Mouse (Mus musculus): ENCODE measurements at regions not wholly inside any gene's neighbourhood (a gene's known extent, or its start where the extent isn't known, plus 50 kb on each side); places are given as distances from the start of the nearest gene placed in this dataset.

DNA sequence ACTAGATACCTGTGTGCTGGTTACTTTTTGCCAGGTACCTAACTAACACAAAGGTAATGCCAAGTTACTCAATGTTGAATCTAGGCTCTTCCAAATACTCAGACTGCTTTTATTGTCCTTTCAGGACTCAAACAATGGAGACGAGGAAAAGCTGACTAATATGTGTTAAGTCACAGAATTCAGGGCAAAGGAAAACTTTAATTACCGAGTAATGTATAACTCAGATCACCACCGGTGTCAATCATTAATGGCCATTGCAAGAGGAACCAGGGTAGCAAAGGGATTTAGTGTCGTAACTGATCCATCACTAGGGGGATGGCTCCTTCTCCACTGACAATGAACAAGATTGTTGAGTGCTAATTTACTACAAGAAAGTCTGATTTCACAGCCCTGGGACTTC, 105.6 kb upstream of the Atp2b1 start:
- Histone ChIP-seq H3K36me3 (replicated peaks; ENCODE audit: insufficient read depth, low read length) (no peaks in the 10 kb centered on the region), H3K27ac (ENCODE audit: low read depth) (no peak overlapping the region), H3K9ac (replicated peaks) (no peak overlapping the region), H3K27me3 (ENCODE audit: insufficient read depth, low read length) (no peaks in the 10 kb centered on the region), H3K9me3 (ENCODE audit: low read length) (no peaks in the 10 kb centered on the region), H3K4me2 (ENCODE audit: low read depth, low read length) (no peak overlapping the region), H3K4me3 (ENCODE audit: low read depth, low read length) (no peak overlapping the region), H3K4me1 (ENCODE audit: insufficient read depth) (no peaks in the 10 kb centered on the region)
- TF ChIP-seq EP300 (IDR thresholded peaks at IDR 0.05; ENCODE audit: low read depth) = no peak
- no peak for TF ChIP-seq CTCF (IDR thresholded peaks at IDR 0.05; ENCODE audit: low read depth)
- ATAC-seq (no peak), DNase-seq (no peak)
- WGBS (ENCODE audit: insufficient replicate concordance) = 69% methylated on average over 4 of the region's 4 CpGs

DNA sequence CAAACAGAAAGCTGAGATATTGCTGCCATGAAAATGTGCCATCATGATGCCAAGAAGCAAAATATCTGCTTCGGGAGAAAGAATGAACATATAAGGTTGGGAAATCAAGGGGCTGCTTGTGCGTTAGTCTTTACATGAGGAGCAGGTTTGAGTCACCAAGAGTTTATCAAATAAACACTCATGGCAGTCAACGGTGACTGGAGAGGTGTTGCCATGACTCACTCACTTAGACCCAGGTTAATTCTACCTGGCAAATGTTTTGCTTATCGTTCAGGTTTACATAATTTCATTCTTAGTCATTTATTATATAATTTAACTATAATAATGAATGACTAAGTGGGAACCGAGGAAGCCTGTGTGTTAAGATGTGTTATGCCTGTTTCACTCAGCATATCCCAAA, 85.2 kb upstream of the Atp2b1 start:
- no peaks in the 10 kb centered on the region for H3K4me1 ChIP-seq (ENCODE audit: insufficient read depth)
- no peak overlapping the region for H3K4me2 ChIP-seq (ENCODE audit: low read depth, low read length)
- no peak overlapping the region for H3K4me3 ChIP-seq (ENCODE audit: low read depth, low read length)
- H3K36me3 ChIP-seq (replicated peaks; ENCODE audit: insufficient read depth, low read length) = no peaks in the 10 kb centered on the region
- no peak overlapping the region for H3K27ac ChIP-seq (ENCODE audit: low read depth)
- H3K9ac ChIP-seq (replicated peaks) = no peak overlapping the region
- H3K9me3 ChIP-seq (ENCODE audit: low read length) = no peaks in the 10 kb centered on the region
- no peak for DNase-seq
- TF ChIP-seq CTCF (IDR thresholded peaks at IDR 0.05; ENCODE audit: low read depth) (no peak), EP300 (IDR thresholded peaks at IDR 0.05; ENCODE audit: low read depth) (no peak)
- ATAC-seq = no peak
- H3K27me3 ChIP-seq (ENCODE audit: insufficient read depth, low read length) = no peaks in the 10 kb centered on the region
- WGBS (ENCODE audit: insufficient replicate concordance) = 82% methylated on average over 5 of the region's 5 CpGs

GRCm38 (mm10) chr10:98831488-98831887, 82.7 kb upstream of the Atp2b1 start:
- Histone ChIP-seq H3K4me2 (ENCODE audit: low read depth, low read length) (no peak overlapping the region), H3K9me3 (ENCODE audit: low read length) (no peaks in the 10 kb centered on the region), H3K27me3 (ENCODE audit: insufficient read depth, low read length) (no peaks in the 10 kb centered on the region), H3K4me3 (ENCODE audit: low read depth, low read length) (no peak overlapping the region), H3K36me3 (replicated peaks; ENCODE audit: insufficient read depth, low read length) (no peaks in the 10 kb centered on the region), H3K9ac (replicated peaks) (no peak overlapping the region), H3K4me1 (ENCODE audit: insufficient read depth) (no peaks in the 10 kb centered on the region), H3K27ac (ENCODE audit: low read depth) (no peak overlapping the region)
- TF ChIP-seq EP300 (IDR thresholded peaks at IDR 0.05; ENCODE audit: low read depth) = no peak
- no peak for TF ChIP-seq CTCF (IDR thresholded peaks at IDR 0.05; ENCODE audit: low read depth)
- 42% methylated on average over 7 of the region's 7 CpGs for WGBS (ENCODE audit: insufficient replicate concordance)
- ATAC-seq (no peak), DNase-seq (no peak)

- 66% methylated on average over 16 of the region's 16 CpGs for WGBS (ENCODE audit: insufficient replicate concordance)
- DNase-seq (no peak), ATAC-seq (no peak)
These were observed 76.7 kb upstream of the Atp2b1 start for GRCm38 (mm10) chr10:98837289-98838181.

DNA sequence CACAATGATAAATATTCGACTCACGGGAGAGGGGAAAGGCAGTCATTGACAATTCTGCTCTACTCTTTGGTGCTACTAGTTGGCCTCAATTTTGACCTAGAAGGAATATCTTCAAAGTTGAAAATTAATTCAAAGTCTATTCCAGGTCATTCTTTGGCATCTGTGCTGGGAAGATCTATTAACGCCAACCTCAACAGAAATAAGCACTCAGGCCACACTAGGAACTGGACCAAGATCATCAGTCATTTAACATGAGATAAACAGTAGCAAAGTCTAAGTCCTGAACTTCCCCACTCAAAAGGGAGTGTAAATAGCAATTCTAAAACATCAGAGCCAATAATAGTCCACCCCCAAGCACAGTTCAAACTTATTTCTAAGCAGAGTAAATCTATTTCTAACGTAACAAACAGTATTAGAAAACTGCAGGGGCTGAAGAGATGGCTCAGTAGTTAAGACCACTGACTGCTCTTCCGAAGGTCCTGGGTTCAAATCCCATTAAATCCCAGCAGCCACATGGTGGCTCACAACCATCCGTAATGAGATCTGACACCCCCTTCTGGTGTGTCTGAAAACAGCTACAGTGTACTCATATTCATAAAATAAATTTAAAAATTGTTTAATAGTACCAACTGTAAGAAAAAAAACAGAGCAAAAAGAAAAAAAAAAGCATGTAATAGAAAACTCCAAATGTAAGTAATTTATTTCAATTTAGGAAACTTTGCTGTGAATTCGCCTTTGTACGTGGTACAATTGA, 75.1 kb upstream of the Atp2b1 start:
- ATAC-seq (no peak), DNase-seq (no peak)
- 88% methylated on average over 8 of the region's 8 CpGs for WGBS (ENCODE audit: insufficient replicate concordance)
- H3K27ac ChIP-seq (ENCODE audit: low read depth) = no peak overlapping the region
- H3K4me3 ChIP-seq (ENCODE audit: low read depth, low read length) = no peak overlapping the region
- no peaks in the 10 kb centered on the region for H3K9me3 ChIP-seq (ENCODE audit: low read length)
- no peak overlapping the region for H3K4me2 ChIP-seq (ENCODE audit: low read depth, low read length)
- no peak for TF ChIP-seq EP300 (IDR thresholded peaks at IDR 0.05; ENCODE audit: low read depth)
- no peak for TF ChIP-seq CTCF (IDR thresholded peaks at IDR 0.05; ENCODE audit: low read depth)
- no peaks in the 10 kb centered on the region for H3K36me3 ChIP-seq (replicated peaks; ENCODE audit: insufficient read depth, low read length)
- no peaks in the 10 kb centered on the region for H3K27me3 ChIP-seq (ENCODE audit: insufficient read depth, low read length)
- no peak overlapping the region for H3K9ac ChIP-seq (replicated peaks)
- H3K4me1 ChIP-seq (ENCODE audit: insufficient read depth) = no peaks in the 10 kb centered on the region

More at GRCm38 (mm10) chr10:98837289-98838181, 76.7 kb upstream of the Atp2b1 start:
- Histone ChIP-seq H3K36me3 (replicated peaks; ENCODE audit: insufficient read depth, low read length) (no peaks in the 10 kb centered on the region), H3K9ac (replicated peaks) (no peak overlapping the region), H3K4me2 (ENCODE audit: low read depth, low read length) (no peak overlapping the region), H3K27me3 (ENCODE audit: insufficient read depth, low read length) (no peaks in the 10 kb centered on the region), H3K9me3 (ENCODE audit: low read length) (no peaks in the 10 kb centered on the region), H3K4me1 (ENCODE audit: insufficient read depth) (no peaks in the 10 kb centered on the region), H3K4me3 (ENCODE audit: low read depth, low read length) (no peak overlapping the region), H3K27ac (ENCODE audit: low read depth) (no peak overlapping the region)
- TF ChIP-seq CTCF (IDR thresholded peaks at IDR 0.05; ENCODE audit: low read depth) (no peak), EP300 (IDR thresholded peaks at IDR 0.05; ENCODE audit: low read depth) (no peak)

- Histone ChIP-seq H3K36me3 (replicated peaks; ENCODE audit: insufficient read depth, low read length) (no peaks in the 10 kb centered on the region), H3K9me3 (ENCODE audit: low read length) (no peaks in the 10 kb centered on the region), H3K9ac (replicated peaks) (no peak overlapping the region), H3K27me3 (ENCODE audit: insufficient read depth, low read length) (no peaks in the 10 kb centered on the region), H3K4me1 (ENCODE audit: insufficient read depth) (no peaks in the 10 kb centered on the region), H3K4me3 (ENCODE audit: low read depth, low read length) (no peak overlapping the region), H3K4me2 (ENCODE audit: low read depth, low read length) (no peak overlapping the region), H3K27ac (ENCODE audit: low read depth) (no peak overlapping the region)
- DNase-seq (no peak), ATAC-seq (no peak)
- TF ChIP-seq EP300 (IDR thresholded peaks at IDR 0.05; ENCODE audit: low read depth) (no peak), CTCF (IDR thresholded peaks at IDR 0.05; ENCODE audit: low read depth) (no peak)
- 91% methylated on average over 11 of the region's 11 CpGs for WGBS (ENCODE audit: insufficient replicate concordance)
These were observed 74.2 kb upstream of the Atp2b1 start for GRCm38 (mm10) chr10:98839963-98840362.

Measured in liver, postnatal 0 days (tissue).